Mouse (Mus musculus) layer of hippocampus, postnatal 25 days (tissue): ENCODE measurements at regions not wholly inside any gene's neighbourhood (a gene's known extent, or its start where the extent isn't known, plus 50 kb on each side); places are given as distances from the start of the nearest gene placed in this dataset.
A peak's percentile ranks its signal among the peaks of the same experiment; 100 is the strongest.

Source experiments
- DNase-seq, 2 experiments: peaks; one replicate each; pipeline ENCODE4 v3.0.0; 2022; ENCODE audit warnings: mixed read lengths in 2 of 2, low spot score in 1 of 2; ENCODE audit errors: extremely low spot score in 1 of 2

DNA sequence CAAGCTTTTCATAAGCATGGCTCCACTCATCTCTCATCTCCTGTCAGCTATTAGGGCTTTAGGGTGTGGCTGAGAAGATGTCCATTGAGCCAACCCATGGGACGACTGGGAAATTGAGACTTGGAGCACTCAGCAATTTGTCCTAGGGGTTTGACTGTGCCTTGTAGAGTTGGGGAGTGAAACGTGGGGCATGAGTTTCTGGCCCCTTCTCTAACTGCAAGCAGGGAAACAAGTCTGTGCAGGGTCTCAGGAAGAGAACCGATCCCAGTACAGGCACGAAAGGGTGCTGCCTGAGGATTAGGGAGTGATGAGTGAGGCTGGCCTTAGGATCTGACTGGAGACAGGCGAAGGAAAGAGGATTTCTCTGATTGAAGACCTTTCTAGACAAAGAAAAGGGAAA is 229.7 kb upstream of the Tbc1d5 start:
- DNase-seq, result no peak

DNA sequence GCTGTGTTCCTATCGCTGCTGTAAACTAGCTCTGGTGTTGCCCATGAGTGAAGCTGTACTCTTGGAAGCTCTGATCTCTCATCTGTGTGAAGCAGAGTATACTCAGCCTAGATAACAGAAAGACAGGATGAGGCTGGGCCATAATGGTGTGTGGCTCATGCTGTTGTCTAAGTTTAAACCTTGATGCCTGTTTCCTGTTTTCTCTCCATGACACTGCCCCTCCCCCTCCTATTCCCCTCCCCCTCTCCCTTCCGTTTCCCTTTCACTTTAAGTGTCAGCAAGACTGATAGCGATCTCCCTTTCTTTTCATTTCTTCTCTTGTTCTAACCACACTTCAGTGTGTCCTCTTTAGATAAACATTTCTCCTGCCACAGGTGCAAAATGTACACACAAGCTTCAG is 229.2 kb upstream of the Tbc1d5 start:
- no peak for DNase-seq

DNA sequence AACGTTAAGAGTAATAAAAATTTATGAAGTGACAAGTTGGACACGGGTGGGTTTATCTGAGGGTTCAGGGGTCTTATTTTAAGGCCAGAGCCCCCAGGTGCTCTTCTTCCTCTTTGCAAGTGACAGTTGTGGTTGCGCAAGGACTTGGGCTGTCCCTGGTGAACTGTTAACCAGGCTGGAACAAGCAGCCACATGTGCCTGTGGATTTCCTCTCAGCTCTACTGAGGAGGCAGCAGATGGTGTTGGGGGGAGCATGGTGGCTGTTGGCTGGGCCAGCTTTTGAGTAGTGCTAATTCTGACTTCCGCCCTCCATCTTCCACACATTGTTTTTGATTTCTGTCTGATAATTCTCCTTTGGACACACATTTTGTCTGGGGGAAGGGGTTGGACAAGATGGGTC is 227.9 kb upstream of the Tbc1d5 start:
- DNase-seq, result peak in 1 of 2 experiments; percentile 6

DNA sequence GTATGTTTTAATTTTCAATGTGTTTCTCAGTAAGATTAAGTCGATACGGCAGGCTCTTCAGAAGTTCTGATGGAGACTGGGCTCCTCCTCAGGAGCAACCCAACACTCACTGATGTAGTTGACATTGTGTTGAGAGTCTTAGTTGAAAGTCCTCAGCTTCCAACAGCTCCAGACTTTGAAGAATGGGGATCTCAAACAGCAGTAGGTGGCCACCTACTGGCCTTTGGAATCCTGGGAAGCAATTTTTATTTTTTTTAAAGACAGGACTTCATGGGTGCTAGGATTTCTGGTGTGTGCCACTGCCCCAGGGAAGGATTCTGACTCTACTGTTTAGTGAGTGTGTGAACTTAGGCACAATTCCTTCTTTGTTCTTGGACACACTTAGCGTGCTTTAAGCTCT is 225.9 kb upstream of the Tbc1d5 start:
- no peak for DNase-seq

DNA sequence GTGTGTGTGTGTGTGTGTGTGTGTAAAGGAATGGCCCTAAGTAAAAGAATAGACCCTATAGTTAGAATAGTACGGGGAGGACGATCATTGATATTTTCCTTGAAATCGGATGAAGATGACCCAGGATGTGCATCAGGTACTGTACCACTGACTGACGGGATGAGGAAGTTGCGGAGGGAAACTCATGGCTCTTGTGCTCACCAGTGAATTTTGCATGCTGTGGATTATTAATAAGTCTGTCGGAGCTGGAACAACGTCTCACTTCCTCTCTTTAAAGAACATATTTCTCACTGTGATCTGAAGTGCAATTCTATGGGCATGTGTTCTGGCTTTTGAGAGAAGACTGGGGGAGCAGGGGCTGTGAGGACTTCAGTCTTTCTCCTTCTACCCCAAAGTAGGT is 218.8 kb upstream of the Tbc1d5 start:
- DNase-seq, result no peak

DNA sequence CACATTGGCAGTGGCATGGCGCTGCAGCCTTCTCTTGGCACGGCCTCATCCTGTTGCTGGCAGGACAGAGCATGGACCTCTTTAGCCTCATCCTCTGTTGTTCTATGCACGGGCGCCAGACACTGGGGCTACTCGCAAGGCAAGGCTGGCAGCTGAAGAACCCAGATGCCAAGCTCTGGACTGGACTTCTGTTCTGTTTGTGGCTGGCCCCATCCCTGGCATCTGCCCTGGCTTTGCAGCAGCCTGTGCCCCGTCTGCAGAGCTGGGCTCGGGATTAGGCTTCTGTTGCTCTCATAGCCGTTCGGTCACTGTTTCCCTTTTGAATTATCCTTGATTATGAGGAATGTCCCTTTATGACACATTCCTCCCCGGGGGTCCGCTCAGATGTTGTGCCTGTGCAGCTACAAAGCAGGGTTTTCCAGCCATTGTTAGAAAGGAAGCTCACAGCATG is 214.6 kb upstream of the Tbc1d5 start:
- peak in 1 of 2 experiments; percentile 18 for DNase-seq

DNA sequence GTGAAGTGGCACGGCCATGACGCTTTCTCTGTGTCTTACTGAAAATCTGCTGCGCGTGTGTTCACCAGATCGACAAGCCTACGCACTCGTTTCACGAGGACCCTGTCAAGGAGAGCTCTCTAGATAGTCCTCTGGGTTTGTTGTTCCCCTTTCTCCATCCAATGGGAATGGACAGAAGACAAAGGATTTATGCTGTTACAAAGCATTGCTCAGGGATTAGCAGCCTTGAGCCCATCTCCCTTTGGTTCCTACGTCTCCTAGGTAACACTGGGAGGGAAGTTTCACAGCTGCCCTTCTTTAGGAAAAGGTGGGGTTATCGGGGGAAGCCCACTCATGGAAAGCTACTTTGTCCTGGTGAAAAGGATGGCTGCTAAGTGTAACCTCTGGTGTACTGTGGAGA is 212.7 kb upstream of the Tbc1d5 start:
- DNase-seq, result no peak

DNA sequence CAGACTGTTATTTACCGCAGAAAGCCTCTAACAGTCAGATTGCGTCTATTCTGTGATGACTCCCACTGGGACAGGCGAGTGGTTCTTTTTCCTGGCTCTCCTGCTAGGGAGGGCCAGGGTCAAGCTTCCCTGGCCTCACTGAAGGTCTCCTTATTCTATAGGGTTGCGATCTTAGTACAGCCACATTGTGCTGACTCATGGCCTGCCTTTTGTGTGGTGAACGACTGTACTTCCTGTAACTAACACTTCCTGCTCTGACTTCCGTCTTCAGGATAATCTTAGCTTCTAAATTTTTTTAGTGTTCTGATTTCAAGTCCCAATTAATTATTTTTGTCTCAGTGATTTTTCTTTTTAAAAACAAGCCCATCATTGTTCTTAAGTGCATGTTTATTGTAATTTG is 203.4 kb upstream of the Tbc1d5 start:
- no peak for DNase-seq

DNA sequence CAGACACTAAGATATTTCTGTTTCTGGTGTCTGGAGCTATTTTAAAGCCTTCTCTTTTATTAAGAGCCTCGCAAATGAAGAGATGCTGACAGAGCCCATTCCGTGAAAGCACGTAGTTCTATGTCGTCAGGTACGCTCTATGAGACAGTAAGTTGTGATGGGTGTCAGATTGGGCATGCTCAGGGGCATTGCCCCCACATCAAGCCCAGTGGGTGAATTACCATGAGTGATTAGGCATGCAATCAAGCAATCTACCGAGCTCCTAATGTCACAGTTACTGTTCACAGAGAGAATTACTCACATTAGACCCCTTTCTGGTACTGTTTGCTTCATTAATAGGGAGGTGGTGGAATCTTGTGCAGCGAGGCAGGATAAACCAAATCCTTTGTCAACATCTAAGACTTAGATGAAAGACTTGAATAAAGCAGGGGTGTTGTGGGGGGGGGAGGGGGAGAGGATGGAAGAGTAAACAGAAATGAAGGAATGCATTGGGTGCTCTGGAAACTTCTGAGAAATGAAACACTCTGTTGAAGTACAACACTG is 192.9 kb upstream of the Tbc1d5 start:
- no peak for DNase-seq

DNA sequence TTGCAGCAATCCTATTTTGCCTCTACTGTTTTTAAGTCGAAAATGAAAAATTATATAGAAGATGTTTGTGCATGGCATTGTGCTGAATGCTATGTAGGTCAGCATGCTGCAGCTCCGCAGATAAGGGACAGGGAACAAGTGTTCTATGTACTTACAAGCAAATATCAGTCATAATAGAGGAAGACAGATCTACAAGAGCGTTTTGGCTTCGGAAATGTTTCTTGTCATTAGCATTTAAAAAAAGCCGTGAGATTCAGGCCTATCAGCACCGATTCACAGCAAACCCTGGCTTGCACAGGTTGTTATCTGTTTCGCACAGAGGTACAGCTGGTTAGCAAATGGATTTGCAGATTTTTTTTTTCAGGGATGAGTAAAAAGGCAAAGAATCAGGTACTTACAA is 191.8 kb upstream of the Tbc1d5 start:
- no peak for DNase-seq

DNA sequence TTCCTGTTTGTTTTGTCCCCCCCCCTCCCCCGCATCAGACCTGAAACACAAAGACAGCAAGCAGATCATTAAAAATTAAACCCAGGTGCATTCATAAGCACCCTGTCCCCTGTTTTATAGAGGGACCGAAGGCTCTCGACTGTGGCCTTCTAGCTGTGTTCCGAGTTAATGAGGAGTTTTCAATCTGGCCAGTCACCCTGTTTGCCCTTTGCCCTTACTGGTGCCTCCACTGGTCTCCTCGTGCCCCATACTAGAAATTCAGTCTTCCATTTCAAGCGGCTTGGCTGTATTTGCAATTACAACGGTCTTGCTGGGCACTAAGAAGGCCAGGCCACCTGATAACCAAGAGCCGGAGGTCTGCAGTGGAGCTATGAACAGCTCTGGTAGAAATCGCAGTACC is 190.9 kb upstream of the Tbc1d5 start:
- DNase-seq, result no peak

DNA sequence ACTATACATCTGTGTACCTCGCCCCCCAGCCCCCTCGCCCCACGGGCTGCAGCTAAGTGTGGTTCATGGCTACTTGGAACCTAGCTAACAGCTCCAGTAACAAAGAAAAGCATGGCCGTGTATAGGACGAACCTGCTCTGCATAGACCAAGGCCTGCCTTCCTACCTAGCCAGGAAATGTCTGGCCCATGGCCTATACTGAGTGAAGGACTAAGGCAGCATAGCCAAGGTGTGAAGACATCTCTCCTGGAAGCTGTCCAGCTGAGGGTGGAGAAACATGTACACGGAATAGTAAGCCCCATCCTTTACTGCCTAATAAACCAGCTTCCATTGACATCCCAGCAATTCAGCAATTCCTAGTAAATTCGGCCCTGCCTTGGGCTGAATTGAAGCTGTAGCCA is 183.6 kb upstream of the Tbc1d5 start:
- no peak for DNase-seq

DNA sequence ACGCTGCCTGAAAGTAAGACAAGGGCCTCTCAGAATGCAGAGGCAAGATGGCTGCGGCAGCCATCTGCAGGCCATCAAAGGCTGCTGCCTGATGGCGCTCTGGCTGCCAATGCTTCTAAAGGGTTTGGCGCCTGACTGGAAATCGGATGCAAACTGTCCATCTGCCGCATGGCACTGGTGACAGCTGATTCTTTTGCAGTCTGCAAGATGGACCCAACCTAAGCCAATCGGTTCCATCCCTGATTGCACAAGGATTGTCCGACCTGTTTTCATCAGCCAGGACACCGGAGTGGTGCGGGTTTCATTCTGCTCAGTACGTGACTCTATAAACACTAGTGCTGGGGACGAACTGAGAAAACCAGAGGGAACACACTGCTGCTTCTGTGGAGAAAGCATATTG is 183.1 kb upstream of the Tbc1d5 start:
- DNase-seq, result no peak

DNA sequence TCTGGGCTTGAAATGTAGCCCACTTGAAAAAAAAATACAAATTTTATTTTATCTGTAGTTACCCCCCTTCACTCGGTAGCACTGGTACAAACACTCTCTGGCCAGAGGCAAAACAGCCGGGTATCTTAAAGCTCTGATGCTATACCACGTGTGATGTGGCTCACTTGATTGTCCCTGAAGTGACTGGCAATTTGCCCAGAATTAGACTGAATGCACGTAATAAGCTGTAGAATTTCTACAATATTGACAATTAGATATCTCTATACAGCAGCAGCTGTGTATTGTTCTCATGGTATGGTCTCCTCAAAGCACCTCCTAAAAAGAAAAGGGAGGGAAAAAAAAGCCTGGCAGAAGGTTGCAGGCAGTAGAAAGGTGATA is 179.2 kb upstream of the Tbc1d5 start:
- no peak for DNase-seq

DNA sequence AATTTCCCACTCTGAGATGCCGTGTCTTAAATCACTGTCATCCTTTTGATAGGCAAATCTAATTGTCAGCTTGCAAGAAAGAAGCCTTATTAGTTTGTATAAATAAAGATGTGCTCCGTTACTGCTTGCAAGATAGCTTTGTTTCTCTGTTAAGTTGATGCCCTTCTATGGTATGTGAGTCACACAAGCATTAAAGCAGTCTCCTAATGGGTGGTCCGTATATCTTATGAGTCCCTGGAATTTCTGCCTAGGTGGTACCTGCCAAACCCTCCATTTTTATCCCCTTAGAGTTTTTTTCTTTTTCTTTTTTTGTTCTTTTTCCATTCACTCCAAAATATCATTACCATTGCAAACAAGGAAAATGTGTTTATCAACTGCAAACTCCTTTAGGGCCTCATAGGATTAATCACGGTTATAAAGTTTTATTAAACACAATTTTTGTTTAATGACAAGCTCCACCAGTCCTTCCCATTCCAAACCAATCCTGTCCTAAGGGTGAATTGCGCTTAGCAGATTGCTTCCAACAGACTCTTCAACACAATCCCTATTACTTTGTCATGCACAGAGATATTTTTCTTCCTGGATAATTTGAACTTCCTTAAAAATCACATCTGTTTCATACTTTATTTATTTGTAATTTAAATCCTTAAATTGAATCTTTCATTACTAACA is 178.7 kb upstream of the Tbc1d5 start:
- DNase-seq, result no peak

DNA sequence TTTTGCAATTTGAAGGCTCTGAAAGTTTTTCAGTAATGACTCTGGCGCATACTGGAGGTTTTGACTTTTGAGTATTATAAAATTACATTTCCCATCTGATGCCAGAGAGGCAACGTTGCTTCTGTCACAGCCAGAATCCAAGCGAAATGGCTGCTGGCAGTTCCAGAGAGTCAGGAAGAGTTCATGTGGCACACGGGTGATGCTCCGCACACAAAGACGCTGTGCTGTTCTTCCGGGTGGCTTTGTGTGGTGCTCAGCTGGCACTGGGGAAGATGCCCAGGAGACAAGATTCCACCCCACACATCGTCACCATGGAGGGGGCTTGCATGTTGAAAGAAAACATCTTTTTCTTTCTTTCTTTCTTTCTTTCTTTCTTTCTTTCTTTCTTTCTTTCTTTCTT is 177.3 kb upstream of the Tbc1d5 start:
- DNase-seq, result no peak

DNA sequence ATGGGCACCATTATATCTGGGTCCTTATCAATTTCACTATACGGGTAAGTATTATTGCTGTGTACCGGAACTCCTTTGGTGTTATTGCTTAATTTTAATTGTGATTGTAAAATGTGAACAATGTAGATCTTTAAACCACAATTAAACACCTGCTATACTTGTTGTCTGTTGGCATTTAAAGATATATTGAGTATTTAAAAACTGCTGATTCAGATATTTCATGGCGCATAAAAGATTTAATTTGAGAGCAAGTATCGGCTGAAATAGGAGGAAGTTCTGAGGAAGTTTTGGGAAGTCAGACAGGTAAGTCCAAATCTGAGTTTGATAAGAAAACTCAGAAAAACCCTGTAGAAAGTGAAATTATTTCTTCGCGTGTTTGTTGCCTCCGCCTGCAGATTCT is 142.7 kb upstream of the Tbc1d5 start:
- no peak for DNase-seq

DNA sequence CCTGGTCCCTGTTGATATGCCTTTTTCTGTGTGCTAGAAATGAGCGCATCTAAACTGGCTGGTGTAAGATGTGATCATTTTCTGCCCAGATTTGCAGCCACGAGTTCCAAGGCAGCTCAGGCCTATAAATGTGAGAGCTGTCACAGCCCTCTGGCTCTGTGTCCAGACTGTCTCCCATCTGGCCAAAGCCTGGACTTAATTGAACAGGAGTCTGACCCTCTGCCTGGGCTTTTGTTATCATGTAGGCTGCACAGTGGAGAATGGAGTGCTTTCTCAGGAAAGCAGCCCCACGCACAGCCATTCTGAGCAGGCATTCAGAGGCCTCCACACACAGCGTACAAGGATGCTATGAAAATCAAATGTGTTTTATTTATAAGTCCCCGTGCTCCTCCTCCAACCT is 141.9 kb upstream of the Tbc1d5 start:
- no peak for DNase-seq

DNA sequence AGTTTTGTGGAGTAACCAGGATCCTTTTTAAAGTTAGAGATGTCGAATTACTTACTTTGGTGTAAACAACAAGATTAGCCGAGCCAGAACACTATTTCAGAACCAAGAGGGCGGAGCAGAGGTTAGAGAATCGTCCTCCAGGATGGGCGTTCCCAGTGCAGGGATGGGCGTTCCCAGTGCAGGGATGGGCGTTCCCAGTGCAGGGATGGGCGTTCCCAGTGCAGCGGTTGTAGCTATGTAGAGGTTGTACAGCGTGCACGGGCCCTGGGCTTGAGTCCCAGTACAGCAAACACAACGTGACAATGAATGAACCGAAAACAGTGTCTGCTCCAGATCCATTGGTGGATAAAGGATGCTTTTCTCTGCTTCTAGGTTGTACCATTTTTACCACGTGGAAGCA is 125.8 kb upstream of the Tbc1d5 start:
- DNase-seq, result no peak

DNA sequence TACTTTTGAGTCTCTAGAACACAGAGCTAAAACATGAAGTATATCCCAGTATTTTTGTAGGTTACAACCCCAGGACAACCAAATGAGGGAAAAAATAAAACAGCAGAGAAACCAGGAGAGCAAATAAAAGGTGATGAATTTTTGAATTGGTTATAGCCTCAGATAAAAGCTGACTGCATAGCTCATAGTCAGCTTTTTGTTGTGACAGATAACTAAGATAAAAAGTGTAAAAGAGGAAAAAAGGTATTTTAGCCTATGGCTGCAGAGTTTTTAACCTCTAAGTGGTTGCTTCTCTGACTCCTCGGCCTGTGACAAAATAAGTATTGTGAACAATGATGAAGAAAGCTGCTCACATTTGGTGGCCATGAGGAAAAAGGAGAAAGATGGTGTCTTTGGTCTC is 111.6 kb upstream of the Tbc1d5 start:
- DNase-seq, result no peak

DNA sequence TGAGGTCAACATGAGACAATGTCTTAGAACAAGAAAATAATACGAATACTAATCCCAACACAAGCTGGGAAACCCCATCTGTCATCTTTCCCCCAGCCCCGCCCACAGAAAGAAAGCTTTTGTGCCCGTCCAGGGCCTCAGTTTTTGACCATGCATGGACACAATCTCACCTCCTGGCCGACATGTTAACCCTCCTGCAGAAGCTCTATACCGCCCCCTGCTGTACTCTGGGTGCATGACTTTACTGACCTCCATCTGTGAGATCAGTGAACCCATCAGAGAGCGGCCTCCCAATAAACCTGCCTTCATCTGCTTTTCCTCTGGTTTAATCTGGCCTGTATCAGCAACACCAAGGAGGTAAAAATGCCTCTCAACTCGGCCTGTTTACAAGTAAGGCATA is 109.6 kb upstream of the Tbc1d5 start:
- peak in 1 of 2 experiments; percentile 54 for DNase-seq

DNA sequence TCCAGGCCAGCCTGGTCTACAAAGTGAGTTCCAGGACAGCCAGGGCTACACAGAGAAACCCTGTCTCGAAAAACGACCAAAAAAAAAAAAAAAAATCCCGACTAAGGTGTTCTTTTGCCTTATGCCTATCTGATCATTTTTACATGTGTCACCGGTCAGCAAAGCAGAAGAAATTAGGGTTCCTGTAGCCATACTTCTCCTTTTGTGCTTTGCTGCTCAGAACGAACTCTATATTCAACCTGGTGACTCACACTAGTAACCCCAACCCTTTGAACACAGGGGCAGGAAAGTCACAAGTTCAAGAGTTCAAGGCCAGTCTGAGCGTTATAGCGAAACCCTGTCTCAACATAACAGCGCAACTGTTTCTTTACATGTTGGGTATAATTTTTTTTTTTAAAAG is 108.7 kb upstream of the Tbc1d5 start:
- DNase-seq, result no peak

DNA sequence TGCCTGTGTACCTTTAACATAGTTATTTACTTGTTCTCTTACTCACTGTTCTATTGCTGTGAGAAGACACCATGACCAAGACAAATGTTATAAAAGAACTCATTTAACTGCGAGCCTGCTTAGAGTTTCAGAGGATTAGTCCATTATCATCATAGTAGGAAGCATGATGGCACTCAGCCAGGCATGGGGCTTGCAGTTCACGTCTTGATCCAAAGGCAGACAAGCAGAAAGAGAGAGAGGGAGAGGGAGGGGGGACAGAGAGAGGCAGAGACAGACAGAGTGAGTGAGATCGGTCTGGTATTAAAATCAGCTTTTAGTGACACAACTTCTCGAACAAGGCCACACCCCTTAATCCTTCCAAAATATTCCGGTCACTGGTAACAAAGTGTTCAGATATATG is 106.2 kb upstream of the Tbc1d5 start:
- no peak for DNase-seq
